Mouse (Mus musculus): ENCODE results near the gene Cstf3.
A peak's percentile ranks its signal among the peaks of the same experiment; 100 is the strongest.

Cstf3 gene

DNA sequence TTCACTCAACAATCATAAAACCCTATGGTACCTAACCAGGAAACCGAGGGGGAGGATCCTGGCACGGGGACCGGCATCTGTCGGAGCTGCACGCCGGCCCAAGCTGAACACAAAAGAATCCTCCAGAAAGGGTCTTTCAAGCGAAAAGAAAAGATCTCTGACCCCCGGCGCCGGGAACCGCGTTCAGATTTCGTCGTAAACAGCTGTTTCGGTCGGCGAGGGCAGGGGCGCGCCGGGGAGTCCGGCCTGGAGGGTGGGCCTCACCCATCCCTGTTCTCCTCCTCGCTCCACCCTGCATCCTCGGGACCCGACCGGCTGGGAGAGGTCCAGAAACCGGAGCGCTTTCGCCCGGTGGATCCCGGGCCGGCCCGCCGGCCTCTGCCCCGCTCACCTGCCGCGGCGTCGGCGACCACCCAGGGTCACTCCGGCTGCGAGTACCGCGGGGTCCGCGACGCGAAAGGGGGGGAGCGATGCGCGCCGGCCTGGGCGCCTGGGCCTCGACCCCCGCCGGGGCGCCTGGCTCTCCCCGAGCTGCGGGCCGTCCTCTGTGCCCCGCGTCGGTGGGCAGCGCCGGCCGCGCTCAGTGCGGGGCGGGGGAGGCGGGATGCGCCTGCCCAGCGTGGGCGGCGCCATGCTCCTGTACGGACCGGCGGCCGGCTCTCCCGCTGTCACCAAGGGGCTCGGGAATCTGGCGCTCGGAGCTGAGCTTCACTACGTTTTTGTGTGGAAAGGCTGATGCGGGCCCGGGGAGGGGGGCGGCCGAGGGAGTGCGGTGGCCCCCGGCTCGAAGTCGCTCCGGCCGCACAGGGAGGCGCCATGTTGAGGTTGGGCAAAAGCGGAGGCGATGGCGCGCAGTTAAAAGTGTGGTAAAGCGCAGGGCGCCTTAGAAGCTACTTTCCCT is 121.5 kb downstream of the Cstf3 start, which contains the start of gene Tcp11l1:
Gene Tcp11l1 (minus strand): TSS at position 585 of the 901 bp plus-strand sequence.
- DNase-seq (ENCODE audit: low read depth, low spot score), result peak; percentile 49

DNA sequence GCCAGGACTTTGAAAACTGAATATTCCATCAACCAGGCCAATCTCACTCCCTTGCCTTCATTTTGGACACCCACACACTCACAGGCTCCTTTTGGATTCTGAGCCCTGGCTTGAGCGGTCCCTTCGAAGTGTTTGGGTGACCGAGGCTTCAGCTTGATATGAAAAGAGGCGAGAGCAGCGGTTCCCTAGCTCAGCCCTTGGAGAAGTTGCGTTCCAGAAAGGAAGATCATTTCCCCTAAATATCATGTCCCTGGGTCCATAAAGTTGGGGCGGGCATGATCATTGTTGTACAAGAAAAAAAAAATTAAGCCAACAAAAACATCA is 122.1 kb downstream of the Cstf3 start:
- no peak for DNase-seq (ENCODE audit: low read depth, low spot score)

DNA sequence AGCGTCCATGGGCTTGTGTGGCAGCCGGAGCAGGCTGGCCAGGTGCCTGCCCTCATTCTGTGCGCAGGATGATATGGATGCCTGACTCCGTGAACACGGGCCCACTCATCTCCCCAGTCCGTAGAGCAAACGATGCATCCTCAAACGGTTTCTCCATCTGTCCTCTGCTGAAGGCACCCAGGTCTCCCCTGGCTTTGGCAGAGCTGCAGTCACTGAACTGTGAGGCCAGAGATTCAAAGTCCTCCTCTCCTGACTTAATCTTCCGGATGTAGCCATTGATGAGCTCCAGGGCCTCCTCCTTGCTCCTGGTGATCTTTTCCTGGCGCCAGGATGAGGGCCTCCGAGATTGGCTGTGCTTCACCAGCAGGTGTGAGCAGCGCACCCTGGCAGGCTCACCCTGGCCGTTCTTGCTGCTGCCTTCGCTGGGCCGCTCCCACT is 124.0 kb downstream of the Cstf3 start:
- no peak for DNase-seq (ENCODE audit: low read depth, low spot score)

All from retina, postnatal 7 days (tissue).